Mouse (Mus musculus): ENCODE results near the gene Gramd1b.

Gene Gramd1b

DNA sequence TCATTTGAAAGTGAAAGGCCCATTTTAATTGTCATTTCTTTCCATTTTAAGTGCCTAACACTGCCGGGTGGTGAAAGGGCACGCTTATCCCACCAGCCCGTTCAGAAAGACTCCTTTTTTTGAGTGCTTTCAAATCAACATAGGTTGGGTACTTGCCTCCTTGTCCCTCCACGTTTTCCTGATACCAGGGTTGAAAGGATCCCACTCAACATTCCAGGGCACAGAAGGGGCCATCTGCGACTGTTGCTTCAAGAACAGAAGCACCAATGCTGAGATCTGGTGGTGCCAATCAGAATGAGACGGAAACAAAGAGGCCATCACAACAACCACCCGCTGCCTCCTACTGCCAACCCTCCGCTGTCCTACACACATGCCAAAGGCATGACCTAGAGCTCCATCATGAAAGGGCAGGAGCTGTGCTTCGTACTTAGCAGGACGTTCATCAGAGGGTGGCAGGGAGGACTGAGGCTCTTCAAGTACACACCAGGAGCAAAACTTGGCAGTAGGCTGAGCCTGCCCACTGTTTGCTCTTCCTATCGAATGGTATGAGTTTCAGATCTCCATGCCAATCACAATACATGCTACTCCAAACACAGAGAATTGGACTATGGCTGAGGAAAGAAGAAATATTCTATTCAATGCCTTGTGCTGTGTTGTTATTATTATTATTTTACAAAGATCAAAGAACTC lies 108.7 kb downstream of the Gramd1b start:
- no peak for DNase-seq

DNA sequence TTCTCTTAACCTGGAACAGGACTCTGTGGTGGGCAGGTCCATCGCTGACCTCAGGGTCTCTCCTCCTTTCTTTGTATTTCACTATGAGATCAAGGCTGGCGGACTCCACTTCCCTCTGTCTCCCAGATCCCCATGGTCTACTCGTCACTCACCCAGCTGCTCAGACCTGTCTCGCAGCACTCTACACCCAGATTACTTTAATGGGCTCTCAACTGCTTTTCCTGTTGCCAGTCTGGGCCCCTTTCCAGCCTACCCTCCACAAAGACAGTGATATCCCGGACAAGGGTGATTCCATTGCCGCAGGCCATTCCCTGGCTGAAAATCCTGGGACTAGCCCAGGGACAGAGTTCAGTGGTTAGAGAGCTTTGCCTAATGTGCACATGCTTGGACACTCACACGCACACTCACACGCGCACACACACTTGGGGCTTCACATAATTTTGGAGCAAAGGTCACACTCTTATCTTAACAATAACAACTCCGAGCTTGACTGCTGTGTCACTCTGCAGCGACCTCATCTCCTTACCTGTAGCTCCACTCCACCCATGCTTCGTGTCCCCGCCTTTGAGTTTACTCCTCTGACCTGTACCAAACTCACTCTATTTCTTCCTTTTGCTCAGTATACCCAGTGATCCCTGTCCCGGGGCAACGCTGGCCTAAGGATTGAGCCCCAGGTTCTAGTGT lies 110.4 kb downstream of the Gramd1b start:
- no peak for DNase-seq

DNA sequence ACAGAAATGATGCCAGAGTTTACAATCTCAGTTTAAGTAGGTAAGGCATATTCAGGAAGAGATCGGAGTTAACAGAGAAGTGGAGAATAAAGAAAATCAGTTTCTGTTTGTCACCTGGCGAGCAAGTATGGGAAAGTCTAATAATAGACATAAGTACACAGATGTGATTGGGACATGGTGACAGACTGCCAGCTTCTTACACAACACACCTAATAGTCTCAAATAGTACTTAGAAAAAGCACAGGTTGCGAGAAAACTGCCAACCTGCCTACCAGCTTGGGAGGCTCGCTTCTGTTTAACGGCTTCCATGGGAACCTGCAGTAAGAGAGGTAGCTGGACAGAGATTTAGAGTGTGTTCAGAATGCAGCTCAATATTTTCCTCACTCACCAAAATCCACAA lies 112.4 kb downstream of the Gramd1b start:
- DNase-seq = no peak

DNA sequence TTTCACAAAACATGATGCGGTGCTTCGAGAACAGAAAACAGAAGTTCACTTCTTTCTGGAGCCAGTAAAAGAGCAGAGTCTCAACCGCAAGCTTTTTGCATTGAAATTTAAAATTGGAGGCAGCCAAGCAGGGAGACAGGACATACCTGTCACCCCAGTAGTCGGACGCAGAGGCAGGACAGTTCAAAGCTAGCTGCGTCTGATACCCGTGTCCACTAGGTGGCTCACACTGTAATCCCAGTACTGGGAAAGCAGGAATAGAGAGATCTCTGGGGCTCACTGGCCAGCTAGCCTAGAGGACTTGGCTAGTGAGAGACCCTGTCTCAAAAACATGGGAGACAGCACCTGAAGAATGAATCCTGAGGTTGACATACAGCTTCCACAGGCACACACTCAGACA lies 115.0 kb downstream of the Gramd1b start:
- DNase-seq = peak; percentile 61

DNA sequence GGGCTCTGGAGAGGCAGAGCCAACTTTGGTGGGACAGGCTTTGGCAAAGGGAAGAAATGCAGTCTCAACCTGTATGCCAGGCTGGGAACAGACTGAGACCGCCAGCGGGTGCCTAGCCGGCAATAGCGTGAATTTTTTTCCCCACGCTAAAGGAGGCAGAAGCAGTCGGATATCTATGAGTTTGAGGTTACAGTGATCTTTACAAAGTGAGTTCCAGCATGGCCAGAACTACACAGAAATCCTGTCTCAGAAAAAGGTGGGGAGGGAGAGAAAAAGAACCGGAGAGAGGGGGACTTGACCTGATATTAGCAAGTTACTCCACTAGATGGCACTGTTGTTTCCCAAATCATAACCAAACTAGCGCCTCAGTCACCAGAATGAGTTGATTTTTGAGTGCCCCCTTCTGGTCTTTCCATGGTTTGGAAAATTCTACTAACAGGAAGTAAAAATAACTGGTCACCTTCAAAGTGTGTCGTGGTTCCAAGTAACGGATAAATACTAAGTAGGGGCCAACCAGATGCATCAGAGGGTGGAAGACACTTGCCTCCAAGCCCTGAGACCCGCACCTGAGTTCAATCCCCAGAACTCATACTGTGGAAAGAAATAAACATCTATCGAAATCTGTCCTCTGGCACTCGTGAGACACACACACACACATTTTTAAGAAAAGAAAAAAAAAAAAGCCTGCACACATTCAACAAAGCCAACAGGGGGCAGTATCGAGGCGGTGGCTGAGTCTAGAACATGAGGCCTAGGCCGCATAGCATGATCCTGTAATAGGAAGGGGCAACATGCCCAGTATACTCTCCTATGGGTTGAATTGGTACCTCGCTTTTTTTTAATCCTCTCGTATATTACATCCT lies 116.0 kb downstream of the Gramd1b start:
- peak; percentile 94 for DNase-seq

DNA sequence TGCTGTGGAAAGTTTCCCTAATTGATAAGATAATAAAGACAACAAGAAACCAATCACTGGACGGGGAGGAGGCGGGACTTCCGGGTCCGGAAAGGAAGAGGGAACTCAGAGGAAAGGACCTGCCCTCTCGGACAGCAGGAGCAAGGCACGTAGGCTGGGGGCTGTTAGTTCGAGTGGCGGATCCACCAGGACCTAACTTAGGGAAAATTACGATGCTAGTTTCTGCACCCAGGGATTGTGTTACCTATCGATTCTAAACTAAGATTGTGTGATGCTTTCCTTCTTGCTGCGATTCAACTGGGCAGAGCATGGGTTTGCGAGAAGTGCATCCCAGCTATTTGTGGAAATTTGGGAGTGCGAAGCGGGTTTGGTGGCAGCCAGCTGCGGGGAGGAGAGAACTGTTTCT lies 116.7 kb downstream of the Gramd1b start:
- peak; percentile 79 for DNase-seq

DNA sequence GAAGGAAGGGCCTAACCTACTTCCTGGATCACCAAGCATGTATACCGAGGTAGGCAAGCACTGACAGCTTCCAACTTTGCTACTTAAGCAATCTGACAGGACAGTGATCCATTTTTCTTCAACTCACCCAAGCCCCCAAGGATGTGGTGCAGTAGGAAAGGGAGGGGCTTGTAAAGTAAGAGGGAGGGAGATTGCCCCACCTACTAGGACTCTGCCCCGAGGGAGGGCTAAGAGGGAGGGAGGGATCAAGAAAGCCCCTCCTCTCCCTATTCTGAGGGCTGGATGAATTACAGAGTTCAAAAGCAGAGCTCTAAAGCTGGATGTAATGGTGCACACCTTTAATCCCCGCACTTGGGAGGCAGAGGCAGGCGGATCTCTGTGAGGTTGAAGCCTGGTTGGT lies 117.6 kb downstream of the Gramd1b start:
- peak; percentile 30 for DNase-seq

DNA sequence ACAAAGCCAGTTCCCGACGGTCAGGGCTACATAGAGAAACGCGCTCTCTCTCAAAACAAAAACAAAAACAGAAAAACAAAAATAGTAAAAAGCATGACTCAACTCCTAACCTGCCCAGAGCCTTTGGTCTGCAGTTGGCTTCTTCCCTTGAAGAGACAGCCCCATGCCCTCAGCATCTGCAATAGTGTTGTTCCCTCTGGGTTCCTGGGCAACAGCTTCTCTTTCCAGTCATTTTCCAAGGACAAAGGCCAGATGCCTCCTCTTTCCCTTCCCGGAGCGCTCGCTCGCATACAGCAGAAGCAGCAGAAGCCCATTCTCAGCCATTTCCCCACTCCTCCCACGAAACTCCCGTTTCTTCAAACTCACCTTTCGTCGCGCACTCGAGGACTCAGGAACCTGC lies 118.3 kb downstream of the Gramd1b start:
- peak; percentile 23 for DNase-seq

DNA sequence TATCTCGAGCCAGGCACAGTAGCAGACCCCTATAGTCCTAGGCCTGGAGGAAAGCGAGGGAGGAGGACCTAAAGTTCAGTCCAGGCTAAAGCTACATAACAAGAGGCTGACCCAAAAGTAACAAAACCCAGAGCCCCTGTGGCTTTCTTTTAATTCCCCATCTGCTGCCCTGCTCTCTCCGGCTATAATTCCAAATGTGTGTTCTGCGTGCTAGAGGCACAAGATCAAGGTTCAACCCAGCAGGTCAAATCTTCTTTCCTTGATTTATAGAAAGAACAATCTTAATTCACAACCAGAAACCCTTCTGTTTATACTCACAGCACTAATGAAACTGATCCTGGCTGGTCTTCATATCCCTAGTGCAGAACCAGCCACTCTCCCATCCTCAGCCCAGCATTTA lies 118.9 kb downstream of the Gramd1b start:
- DNase-seq = peak; percentile 52

DNA sequence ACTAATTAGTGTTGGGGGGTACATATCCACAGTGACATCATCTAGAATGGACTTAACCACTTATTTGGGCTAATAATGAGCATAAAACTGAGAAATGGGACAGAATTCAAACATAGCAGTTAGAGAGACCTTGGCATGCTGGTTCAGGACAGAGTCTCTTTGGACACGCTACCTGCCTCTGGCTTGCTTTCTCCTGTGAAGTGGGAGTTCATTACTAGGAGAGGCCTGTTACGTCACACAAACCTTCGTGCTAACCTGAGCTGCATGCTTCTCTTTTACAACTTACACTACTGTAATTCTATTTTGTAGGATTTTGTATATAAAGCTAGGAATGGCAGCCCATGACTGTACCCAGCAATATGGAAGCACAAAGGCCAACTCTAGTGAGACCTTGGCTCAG lies 120.3 kb downstream of the Gramd1b start:
- no peak for DNase-seq

DNA sequence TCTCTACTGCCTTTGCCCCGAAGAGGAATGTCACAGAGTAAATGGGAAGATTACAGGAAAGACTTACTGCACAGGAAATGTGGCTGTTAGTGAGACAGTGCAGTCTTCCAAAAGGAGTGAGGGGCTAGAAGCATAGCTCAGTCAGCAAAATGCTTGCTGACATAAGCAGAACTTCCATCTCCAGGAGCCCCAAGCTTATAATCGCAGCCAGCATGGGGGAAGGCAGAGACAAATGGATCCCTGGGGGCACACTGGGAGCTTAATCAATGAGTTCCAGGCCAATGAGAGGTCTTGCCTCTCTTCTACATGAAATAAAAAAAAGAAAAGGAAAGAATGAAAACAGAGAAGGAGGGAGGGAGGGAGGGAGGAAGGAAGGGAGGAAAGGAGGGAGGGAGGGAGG lies 122.1 kb downstream of the Gramd1b start:
- no peak for DNase-seq

DNA sequence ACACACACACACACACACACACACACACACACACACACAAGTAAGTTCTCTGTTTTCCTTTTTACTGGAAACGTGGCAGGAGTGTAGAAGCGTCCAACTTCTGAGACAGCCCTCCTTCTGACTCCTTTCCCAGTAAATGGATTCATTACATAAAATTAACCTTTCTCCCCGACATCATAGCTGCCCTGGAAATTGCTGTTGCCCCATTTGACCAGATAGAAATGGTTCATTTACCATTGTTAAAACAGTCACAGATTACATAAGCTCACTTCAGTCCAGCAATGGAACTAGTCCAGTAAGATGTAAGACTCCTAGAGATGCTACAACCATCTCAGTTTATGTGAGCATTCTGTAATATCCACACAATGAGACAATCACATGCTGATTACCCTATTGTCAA lies 122.8 kb downstream of the Gramd1b start:
- DNase-seq = no peak

DNA sequence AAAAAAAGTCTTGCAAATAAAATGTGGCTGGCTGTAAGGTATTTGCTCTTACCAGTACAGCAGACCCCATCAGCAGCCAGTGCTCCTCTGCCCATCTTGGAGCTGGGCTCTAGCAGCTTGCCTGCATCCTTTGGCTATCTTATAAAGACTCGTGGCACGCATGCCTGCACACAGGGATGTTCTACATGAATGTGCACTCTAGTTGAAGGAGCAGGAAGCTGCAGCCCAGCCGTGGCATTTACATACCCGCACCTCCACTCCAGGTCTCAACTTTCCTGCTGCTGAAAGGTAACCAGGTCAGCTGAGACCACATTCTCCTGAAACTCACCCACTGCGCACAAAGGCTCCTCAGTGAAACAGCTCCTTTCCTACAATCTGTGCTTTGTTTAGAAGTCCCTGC lies 123.3 kb downstream of the Gramd1b start:
- DNase-seq = no peak

DNA sequence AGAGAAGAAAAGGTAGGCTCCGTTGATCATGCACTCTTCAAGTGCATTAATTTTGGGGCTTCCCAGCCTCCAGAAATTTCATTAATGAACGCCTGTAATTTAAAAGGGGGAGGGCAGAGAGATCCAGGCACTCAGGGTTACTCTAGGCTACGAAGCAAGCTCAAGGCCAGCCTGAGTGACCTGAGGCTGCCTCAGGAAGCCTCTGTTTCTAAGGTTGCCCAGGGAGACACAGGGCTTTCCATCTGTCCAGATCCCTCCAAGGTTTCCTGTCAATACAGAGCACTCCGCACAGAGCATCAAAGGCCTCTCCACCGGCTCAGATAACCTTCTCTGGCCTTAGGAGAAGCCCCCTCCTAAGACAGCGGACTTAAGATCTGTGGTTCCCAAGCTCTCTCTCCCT lies 125.4 kb downstream of the Gramd1b start:
- no peak for DNase-seq

DNA sequence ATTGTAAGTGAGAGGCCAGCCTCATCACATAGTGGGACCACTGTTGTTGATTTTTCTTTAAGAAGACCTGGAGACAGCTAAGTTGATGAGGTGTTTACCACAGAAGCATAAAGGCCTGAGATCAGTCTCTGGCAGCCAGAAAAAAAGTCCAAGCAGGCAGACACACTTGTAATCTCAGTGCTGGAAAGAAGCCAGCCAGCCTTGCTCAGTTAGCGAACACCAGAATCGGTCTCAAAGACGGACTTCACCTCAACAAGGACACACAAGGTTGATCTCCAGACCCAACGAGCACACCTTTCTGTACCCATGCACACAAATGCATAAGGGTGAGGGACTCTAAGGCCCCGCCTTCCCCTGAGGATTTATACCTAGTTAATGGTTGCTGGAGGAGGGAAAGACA lies 125.9 kb downstream of the Gramd1b start:
- DNase-seq = peak; percentile 63

DNA sequence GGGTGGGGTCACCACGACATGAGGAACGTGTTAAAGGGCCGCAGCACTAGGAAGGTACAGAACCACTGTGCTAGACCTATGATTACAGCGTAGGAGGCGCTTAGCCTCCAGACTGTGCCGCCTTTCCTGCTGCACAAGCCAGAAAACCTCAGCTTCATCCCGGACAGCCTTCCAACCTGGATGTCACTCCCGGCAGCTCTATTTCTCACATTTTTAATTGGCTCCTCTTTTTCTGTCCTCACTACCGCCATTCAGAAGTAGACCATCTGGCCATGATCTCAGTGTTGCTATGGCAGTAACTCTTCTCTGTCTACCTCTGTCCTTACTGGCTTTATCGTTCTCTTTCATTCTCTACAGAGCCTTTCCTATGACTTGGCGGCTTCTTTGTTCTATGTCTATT lies 126.5 kb downstream of the Gramd1b start:
- peak; percentile 75 for DNase-seq

DNA sequence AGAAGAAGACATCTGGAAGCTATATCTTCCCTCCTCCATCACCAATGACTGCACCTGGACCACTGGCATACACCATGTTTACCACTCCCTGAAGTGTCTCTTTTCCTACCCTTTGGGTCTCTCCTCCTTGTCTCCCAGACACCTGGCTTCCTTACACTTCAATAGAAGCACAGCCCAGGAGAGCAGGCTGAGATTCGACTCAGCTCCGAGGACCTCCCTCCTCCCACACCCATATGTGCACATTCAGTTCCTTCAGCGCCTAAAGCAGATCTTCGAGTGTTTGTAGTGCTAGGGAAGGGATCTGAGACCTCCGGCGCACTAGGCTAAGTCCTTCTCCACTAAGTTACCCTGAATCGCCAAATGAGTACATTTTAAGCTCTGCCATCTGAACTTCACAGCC lies 127.4 kb downstream of the Gramd1b start:
- DNase-seq = no peak

DNA sequence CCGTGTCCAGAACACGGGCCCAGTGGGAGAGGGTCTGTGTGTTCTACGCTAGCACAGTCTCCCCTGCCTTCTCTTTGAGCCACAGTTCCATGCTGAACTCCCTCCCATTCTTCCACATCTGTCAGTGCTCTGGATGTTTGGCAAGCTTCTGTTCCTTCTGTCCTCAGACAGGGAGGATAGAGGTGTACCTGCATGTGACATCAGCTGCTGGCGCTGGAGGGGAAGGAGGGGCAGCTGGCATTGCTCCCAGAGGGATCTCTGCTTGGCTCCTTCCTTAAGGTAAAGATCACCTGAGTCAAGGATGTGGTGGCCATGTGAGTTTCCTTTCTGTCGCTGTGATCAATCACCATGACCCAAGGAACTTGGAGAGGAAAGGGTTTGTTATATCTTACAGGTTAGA lies 129.4 kb downstream of the Gramd1b start:
- no peak for DNase-seq

DNA sequence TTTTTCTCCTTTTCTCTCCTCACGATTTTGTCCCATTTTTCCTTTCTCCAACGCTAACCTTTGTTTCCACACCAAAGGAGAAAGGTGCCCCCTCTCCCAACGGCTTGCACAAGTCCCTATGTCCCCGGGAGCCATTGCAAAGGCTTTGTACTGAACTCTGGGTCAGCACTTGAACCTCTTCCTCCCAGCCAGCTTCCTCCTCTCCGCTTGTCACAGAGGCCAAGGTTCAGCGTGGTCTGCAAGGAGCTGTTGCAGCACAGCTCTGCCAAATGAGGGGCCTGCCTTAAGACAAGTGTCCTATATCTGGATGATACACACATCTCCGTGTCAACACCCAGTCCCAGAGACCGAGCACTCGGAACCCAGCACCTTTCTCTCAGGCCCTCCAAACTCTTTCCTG lies 130.3 kb downstream of the Gramd1b start:
- no peak for DNase-seq

DNA sequence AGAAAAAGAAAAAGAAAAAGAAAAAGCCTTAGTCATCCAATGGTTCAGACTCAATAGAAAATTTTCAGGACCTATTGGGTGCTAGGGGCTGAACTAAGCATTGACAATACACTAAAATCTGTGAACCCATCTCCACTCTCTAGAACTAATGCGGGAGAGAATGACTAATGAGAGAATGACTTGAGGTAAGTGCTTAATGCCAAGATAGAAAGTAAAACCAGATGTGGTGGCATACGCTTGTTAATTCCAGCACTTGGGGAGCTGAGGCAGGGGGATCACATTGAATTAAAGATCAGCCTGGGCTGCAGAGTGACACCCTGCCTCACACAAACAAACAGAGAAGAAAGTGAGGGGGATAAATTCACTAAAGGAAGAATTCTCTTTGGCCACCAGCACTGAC lies 131.0 kb downstream of the Gramd1b start:
- no peak for DNase-seq

DNA sequence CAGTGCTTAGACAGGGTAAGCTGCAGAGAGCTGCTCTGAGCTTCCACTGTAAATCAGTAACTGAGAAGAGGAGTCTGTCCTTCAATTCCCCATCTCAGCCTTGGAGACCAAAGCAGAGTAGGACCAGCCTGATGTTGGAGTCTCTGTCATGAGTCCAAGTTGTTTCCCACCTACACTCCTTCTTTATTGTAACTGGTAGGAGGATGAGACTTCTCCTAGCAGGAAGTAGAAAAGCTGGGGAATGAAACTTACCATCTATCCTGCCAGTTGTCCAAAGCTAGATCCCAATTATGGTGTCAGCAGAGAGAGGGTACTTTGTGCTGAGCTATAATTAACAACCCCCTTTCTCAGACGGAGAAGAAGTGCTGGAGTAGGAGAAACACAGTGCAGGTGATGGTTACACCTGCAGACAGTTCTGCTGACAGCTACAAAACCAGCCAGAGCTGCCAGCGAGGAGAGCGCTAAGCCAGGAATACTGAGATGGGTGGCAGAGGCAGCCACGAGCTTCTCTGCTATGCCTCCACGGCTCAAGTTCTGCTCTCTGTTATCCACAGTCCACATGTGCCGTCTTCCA lies 131.7 kb downstream of the Gramd1b start:
- DNase-seq = no peak

DNA sequence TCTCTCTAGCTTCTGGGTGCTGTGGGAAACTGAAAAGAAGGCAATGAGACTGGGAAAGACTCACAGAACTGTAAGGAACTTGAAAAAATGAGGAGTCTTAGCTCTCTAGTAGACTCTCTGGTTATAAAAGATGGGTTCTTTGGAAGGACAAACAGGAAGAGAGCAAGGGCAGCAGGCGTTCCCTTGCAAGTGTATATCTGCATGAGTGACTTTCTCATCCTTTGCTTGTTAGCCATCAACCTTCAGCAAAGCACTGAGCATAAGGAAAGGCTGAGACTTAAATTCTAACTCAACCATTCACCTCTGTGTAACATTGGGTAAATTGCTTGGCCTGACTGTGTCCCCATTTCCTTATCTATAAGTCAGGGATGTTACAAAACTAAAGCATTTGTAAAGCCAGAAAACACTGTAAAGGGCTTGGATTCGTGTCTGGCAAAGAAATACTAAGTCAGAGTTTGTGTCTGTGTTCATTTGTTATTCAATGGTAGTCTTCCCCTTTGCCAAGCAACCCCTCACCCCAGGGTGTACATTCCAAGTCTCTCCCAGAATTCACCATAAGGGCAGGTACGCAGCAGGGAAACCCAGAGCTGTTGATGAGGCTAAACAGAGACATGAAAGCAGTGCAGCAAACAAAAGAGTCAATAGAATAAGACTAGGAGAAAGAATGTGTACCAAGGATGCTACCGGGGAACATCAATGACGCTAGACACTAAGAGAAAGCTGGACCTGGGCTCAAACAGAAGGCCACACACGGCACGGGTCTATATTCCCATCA lies 133.5 kb downstream of the Gramd1b start:
- DNase-seq = no peak

DNA sequence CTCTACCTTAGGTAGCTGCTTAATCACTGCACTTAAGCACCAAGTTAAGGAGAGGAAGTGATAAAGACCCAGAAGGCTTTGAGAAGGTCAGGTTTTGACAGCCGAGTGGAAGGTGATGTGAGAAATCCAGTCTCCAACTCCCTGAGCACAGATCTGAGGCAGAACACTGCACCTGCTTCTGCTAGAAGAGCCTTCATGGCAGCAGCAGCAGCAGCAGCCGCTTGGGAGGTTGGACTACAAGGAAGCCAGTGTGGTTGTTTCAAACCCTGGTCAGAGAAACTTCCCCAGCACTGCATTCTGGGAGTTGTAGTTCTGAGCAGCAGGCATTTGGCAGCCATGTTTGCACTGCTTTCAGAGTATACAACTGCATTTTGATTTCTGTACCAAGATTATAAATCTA lies 134.1 kb downstream of the Gramd1b start:
- peak; percentile 71 for DNase-seq

Measured in cerebellum, adult 9-10 months (tissue).